Mouse (Mus musculus) stomach, postnatal 0 days (tissue): ENCODE data around the gene Aldh5a1.

ENCODE experiments used
- CTCF ChIP-seq: IDR thresholded peaks from 2 replicates; pipeline ENCODE4 v1.5.1; 2016; ENCODE audit warnings: antibody characterized with exemption, low read depth, mild to moderate bottlenecking, moderate library complexity
- EP300 ChIP-seq: optimal IDR thresholded peaks from 2 replicates; pipeline ENCODE3; 2016; ENCODE audit warnings: antibody characterized with exemption

GRCm38 (mm10) chr13:24938683-24939082 lies 1.2 kb upstream of the Aldh5a1 start:
- TF ChIP-seq EP300 (no peak), CTCF (peak; percentile 87)
